Comparison of ENCODE assay signal across 9 mouse cellular contexts in genomic region chr16:30775740-30776700, GRCm38 (mm10).
DNase-seq lines count a peak whose midpoint lies in the region; ATAC-seq and TF ChIP-seq lines count a peak whose summit lies in the region.
"Had no signal": no experiment of that assay in that cellular context is flagged by ENCODE, and none has a peak within 500 bp of the region (broad histone marks: within the 10 kb centered on the region; RNA-seq: fewer than 3 reads in every experiment).

No protein-coding gene starts in this region.

- no peaks in the 10 kb centered on the region for H3K9me3 ChIP-seq in neural tube, embryonic 15.5 days (replicated peaks)

- H3K4me1 ChIP-seq in embryonic fibroblast, embryonic 13.5 days (ENCODE audit: control insufficient read depth, insufficient read depth, low read length) = peaks cover 13% of the 10 kb centered on the region
- peaks cover 24% of the 10 kb centered on the region for H3K4me1 ChIP-seq in neural tube, embryonic 15.5 days

- peak; percentile 29 for DNase-seq in kidney, adult 9 months
- DNase-seq in kidney, adult 18-20 months = no peak
- peak; percentile 32 for DNase-seq in kidney, postnatal 14 days
- DNase-seq in cerebellum, postnatal 4 days (ENCODE audit: low spot score in 2 of 2) = no peak
- no peak for DNase-seq in thymus, postnatal 0 days (ENCODE audit: low spot score)
- DNase-seq: liver had no signal

- peak; percentile 48; the same call in 1 of the 2 replicates for TF ChIP-seq POLR2A in embryonic fibroblast, embryonic 13.5 days (IDR thresholded peaks at IDR 0.05; ENCODE audit: low read depth, low read length)

- 36% methylated on average over 21 of the region's 21 CpGs for WGBS in neural tube, embryonic 15.5 days

- H3K27ac ChIP-seq in embryonic fibroblast, embryonic 13.5 days (ENCODE audit: insufficient read depth, low read length) = peak overlapping the region; percentile 72
- H3K27ac ChIP-seq in neural tube, embryonic 15.5 days (replicated peaks) = no peak overlapping the region

- no peak overlapping the region for H3K4me3 ChIP-seq in embryonic fibroblast, embryonic 13.5 days (ENCODE audit: insufficient read depth, low read length)
- H3K4me3 ChIP-seq in neural tube, embryonic 15.5 days (replicated peaks) = no peak overlapping the region

- H3K4me2 ChIP-seq in neural tube, embryonic 15.5 days = no peak overlapping the region

- H3K27me3 ChIP-seq in neural tube, embryonic 15.5 days (replicated peaks) = no peaks in the 10 kb centered on the region

- no peaks in the 10 kb centered on the region for H3K36me3 ChIP-seq in neural tube, embryonic 15.5 days

- ATAC-seq in neural tube, embryonic 15.5 days (ENCODE audit: low FRiP score) = peak; percentile 69
- no peak for ATAC-seq in erythroid progenitor cell, adult 5-6 weeks (replicated peaks; ENCODE audit: low FRiP score, poor library complexity, severe bottlenecking)

- TF ChIP-seq CTCF in embryonic fibroblast, embryonic 13.5 days (IDR thresholded peaks at IDR 0.05; ENCODE audit: borderline replicate concordance, insufficient read depth, low read length) = no peak

- H3K9ac ChIP-seq in neural tube, embryonic 15.5 days (replicated peaks) = no peak overlapping the region

Comparison
In these comparisons a context has a peak if more than half of its experiments do, and no peak if none do; other contexts are left out.
1. DNase-seq: peak in kidney, adult 9 months (single experiment) and kidney, postnatal 14 days (single experiment); none in kidney, adult 18-20 months (single experiment), cerebellum, postnatal 4 days (0 of 2) and thymus, postnatal 0 days (single experiment).